Mouse (Mus musculus) small intestine, adult 2 months (tissue): Measurements from ENCODE around the gene Ralb. TPM values are rescaled to one million over a fixed set of nuclear protein-coding genes. Genes with fewer than 3 reads are reported as not detected.

ENCODE experiments used
- H3K27ac ChIP-seq: fragments of 200-500 bp; 2 replicates; pipeline ENCODE4 v1.5.1; 2012; ENCODE audit warnings: low read depth, low read length, control low read depth, inconsistent platforms; ENCODE audit not compliant: insufficient read depth
- H3K27me3 ChIP-seq: fragments of 200-500 bp; 2 replicates; pipeline ENCODE4 v1.6.1; 2012; ENCODE audit warnings: mild to moderate bottlenecking, moderate library complexity, low read length, inconsistent platforms; ENCODE audit not compliant: control insufficient read depth, insufficient read depth
- H3K36me3 ChIP-seq: fragments of 200-500 bp; 2 replicates; pipeline ENCODE4 v1.6.1; 2012; ENCODE audit warnings: mild to moderate bottlenecking, low read length, control low read depth, inconsistent platforms; ENCODE audit not compliant: control insufficient read depth, insufficient read depth
- H3K4me1 ChIP-seq: fragments of 200-500 bp; 2 replicates; pipeline ENCODE4 v1.6.1; 2012; ENCODE audit warnings: low read length, inconsistent platforms, mixed read lengths; ENCODE audit not compliant: control insufficient read depth, insufficient read depth, insufficient read length
- H3K4me3 ChIP-seq: fragments of 200-500 bp; 2 replicates; pipeline ENCODE4 v1.5.1; 2012; ENCODE audit warnings: low read depth, mild to moderate bottlenecking, control low read depth, inconsistent platforms, low read length, moderate library complexity
- CTCF ChIP-seq: fragments of 200-500 bp; IDR thresholded peaks from 2 replicates; pipeline ENCODE4 v1.5.1; 2012; ENCODE audit warnings: low read depth, mild to moderate bottlenecking, control low read depth, inconsistent platforms, low read length, moderate library complexity, mixed read lengths; ENCODE audit not compliant: insufficient replicate concordance, insufficient read length; ENCODE audit errors: extremely low read depth
- POLR2A ChIP-seq: fragments of 200-500 bp; IDR thresholded peaks from 2 replicates; pipeline ENCODE4 v1.6.1; 2012; ENCODE audit warnings: low read depth, mild to moderate bottlenecking, control low read depth, inconsistent platforms, low read length, moderate library complexity
- WGBS: fragments of 180-500 bp; shearing (Covaris S2); methylation state at CpG from one replicate; pipeline ENCODE4 v1.1.7; 2018; 5-methylcytosine and 5-hydroxymethylcytosine counted together
- polyA plus RNA-seq: library from polyadenylated mRNA; depleted of rRNA; stranded (reverse); fragments of >200 nt; gene quantifications from 2 replicates; pipeline ENCODE4 v1.2.3, GENCODE M21; 2012

Gene Ralb
- polyA plus RNA-seq, 1 experiment = 42.4 TPM

- Histone ChIP-seq H3K4me1 (peaks cover 39% of the 10 kb centered on the region), H3K27me3 (no peaks in the 10 kb centered on the region), H3K4me3 (no peak overlapping the region), H3K36me3 (peaks cover 9% of the 10 kb centered on the region), H3K27ac (peak overlapping the region; percentile 45)
- WGBS = 86% methylated on average over 7 of the region's 7 CpGs
- TF ChIP-seq CTCF = no peak
- TF ChIP-seq POLR2A = no peak
Measured at GRCm38 (mm10) chr1:119523826-119524225, 19.2 kb upstream of the Ralb start.

DNA sequence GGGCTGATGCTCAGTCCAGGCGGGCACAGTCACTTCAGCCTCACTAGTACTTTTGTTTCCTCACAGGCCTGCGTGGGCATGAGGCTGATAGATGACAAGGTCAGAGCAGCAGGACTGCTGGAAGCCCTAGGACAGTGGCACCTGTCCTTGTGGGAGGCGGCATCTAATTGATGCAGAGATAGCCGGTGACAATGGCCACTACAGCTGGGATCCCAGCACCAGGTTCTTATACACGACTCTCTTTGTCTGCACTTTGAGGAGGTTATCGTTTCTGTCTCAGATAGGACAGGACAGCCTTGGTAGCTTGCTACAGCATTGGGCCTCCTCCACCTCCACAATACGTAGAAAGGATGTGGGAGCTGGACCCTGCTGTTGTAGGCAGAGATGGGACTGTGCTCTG lies 18.8 kb upstream of the Ralb start:
- peak overlapping the region; percentile 45 for H3K27ac ChIP-seq
- WGBS = 55% methylated on average over 7 of the region's 7 CpGs

DNA sequence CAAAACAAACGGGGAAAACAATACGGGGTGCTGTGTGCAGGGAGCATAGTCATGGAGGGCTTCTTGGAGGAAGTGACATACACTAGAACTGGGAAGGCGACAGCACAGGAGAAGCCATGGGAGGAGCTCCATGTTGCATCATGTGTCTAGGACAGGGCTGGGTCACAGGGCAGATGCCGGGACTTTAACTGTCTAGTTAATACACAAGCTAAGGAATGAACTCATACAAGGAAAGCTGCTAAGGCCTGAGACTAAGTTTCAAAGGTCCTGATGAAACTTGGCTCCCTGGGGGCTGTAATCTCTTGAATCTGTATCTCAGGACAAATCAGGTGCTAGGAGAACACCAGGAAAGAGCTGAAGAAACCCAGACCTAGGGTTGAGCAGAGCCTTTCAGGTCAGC lies 18.1 kb upstream of the Ralb start:
- no peaks in the 10 kb centered on the region for H3K27me3 ChIP-seq
- peak overlapping the region; percentile 77 for H3K27ac ChIP-seq
- no peak for TF ChIP-seq CTCF
- no peak for TF ChIP-seq POLR2A
- WGBS = 38% methylated on average over 4 of the region's 4 CpGs
- peaks cover 44% of the 10 kb centered on the region for H3K4me1 ChIP-seq
- H3K36me3 ChIP-seq = peaks cover 6% of the 10 kb centered on the region
- no peak overlapping the region for H3K4me3 ChIP-seq

More for the DNA sequence above, 18.8 kb upstream of the Ralb start:
- peaks cover 39% of the 10 kb centered on the region for H3K4me1 ChIP-seq
- H3K36me3 ChIP-seq = peaks cover 8% of the 10 kb centered on the region
- TF ChIP-seq POLR2A (no peak), CTCF (no peak)
- no peak overlapping the region for H3K4me3 ChIP-seq
- H3K27me3 ChIP-seq = no peaks in the 10 kb centered on the region

DNA sequence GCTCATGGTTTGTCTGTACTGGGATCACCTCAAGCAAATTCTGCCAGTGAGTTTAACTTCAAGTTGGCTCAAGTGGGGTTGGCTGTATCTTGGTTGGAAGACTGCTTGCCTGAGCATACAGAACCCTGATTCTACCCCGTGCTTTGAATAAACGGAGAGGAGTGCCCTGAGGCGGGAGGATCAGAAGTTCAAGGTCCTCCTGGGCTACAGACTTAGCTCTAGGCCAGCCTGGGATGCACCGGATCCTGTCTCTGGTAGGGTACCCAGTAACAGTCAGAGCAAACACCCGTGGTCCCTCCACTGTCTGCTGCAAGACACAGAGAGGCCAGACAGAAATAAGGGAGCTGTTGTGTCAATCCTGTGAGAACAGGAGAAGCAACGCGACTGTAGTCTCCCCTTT lies 17.1 kb upstream of the Ralb start:
- H3K4me3 ChIP-seq = no peak overlapping the region
- peak overlapping the region; percentile 66 for H3K27ac ChIP-seq
- H3K4me1 ChIP-seq = peaks cover 40% of the 10 kb centered on the region
- WGBS = 57% methylated on average over 7 of the region's 7 CpGs
- no peak for TF ChIP-seq POLR2A
- TF ChIP-seq CTCF = no peak
- H3K27me3 ChIP-seq = no peaks in the 10 kb centered on the region
- no peaks in the 10 kb centered on the region for H3K36me3 ChIP-seq

DNA sequence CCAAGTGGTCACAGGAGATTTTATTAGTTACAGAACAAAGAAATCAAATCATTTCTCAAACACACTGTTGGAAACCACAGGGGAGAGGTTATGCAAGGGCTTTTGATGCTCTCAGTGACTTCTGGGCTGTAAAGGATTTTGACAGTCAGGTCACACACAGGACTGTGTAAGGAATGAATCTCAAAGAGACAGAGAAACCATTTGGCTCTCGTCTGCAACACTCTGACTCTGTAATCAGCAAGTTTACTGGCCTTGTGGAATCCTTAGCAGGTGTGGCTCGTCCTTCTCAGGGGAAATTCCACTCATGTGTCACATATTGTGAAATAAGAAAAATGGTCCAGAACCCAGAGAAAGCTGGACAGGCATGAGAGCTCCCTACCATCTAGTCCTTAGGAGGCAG lies 16.4 kb upstream of the Ralb start:
- Histone ChIP-seq H3K4me3 (no peak overlapping the region), H3K36me3 (no peaks in the 10 kb centered on the region), H3K4me1 (peaks cover 35% of the 10 kb centered on the region), H3K27me3 (no peaks in the 10 kb centered on the region), H3K27ac (no peak overlapping the region)
- TF ChIP-seq POLR2A (no peak), CTCF (no peak)
- 36% methylated on average over 2 of the region's 2 CpGs for WGBS

GRCm38 (mm10) chr1:119519286-119519685 lies 14.7 kb upstream of the Ralb start:
- Histone ChIP-seq H3K27me3 (no peaks in the 10 kb centered on the region), H3K27ac (no peak overlapping the region), H3K4me1 (peaks cover 29% of the 10 kb centered on the region), H3K36me3 (no peaks in the 10 kb centered on the region), H3K4me3 (no peak overlapping the region)
- 69% methylated on average over 6 of the region's 6 CpGs for WGBS
- TF ChIP-seq POLR2A (no peak), CTCF (no peak)

GRCm38 (mm10) chr1:119518786-119519185 lies 14.2 kb upstream of the Ralb start:
- TF ChIP-seq POLR2A (no peak), CTCF (no peak)
- Histone ChIP-seq H3K36me3 (no peaks in the 10 kb centered on the region), H3K4me3 (no peak overlapping the region), H3K27me3 (no peaks in the 10 kb centered on the region), H3K27ac (no peak overlapping the region), H3K4me1 (peaks cover 26% of the 10 kb centered on the region)

DNA sequence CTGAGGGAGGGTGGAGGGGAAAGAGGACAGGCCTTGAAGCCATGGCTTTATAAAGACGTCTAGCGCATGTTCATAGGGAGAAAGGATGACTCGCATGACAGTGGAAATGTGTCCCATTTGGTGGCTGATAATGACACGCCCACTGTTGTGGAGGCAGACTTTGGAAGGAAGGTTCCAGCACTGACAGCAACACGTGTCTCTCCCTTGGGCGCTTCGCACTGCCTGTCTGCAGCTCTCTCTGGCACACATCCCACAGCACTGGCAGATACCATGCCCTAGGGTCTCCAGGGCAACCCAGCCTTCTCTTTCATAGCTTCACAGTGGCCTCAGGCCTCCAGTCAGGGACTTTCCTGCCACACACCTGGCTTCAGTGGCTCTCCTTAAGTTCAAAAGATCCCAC lies 13.5 kb upstream of the Ralb start:
- Histone ChIP-seq H3K36me3 (no peaks in the 10 kb centered on the region), H3K27me3 (no peaks in the 10 kb centered on the region), H3K4me1 (peaks cover 20% of the 10 kb centered on the region), H3K4me3 (no peak overlapping the region), H3K27ac (no peak overlapping the region)
- TF ChIP-seq POLR2A (no peak), CTCF (no peak)
- 66% methylated on average over 7 of the region's 7 CpGs for WGBS
